Mouse (Mus musculus): ENCODE measurements around the gene Dppa3. TPM values are rescaled to one million over a fixed set of nuclear protein-coding genes. Genes with fewer than 3 reads are reported as not detected.

The Dppa3 gene
- not detected for polyA plus RNA-seq (2017; shearing (Covaris generic))

GRCm38 (mm10) chr6:122626110-122626509, at the start of gene Dppa3:
Dppa3 (plus strand) TSS chr6:122626410.

DNA sequence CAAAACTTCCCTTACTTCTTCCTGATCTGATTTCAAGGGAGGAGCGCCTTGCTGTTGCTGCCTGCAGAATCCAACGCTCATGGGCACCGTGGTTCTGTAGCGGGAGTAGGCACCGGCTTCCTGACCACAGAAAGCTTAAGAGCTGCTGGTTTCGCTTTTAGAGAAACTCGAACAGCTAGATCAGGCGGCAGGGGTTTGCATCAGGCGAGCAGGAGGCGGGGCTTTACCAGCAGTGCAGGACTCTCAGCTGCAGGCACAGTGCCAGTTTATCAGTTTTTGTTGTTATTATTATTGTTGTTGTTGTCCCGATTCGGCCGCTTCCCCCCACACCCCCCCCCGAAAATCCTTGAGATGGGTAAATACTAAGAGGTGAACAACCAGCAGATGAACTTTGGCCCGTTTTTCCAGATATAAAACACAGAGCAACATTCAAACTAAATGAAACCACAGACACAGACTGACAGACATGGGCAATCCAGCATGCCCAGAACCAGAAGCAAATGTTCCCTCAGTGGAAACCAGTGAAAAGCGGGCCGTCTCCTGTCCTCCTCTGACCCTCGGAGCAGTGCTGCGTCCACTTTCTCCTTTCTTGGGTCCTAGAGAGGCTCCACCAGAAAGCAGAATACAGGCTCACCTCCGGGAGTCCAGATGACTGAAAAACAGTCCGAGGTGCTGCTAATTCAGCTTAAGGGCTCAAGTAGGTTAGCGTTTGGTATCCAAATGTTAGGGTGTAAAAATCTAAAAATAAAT, 23.8 kb upstream of the Dppa3 start, which contains the start of gene Apobec1:
Gene Apobec1, minus strand, starts transcription at position 203 of the 750 bp plus-strand sequence.

GRCm38 (mm10) chr6:122609771-122610170, 16.4 kb upstream of the Dppa3 start, which contains the start of gene Gdf3:
Gdf3 (minus strand) TSS chr6:122610087.

Other genes with a start within 250 kb of the Dppa3 start
- 0.06 TPM for gene Rimklb, start 127.6 kb upstream of the Dppa3 start, polyA plus RNA-seq (2017; shearing (Covaris generic))
- not detected for gene Mfap5, start 120.6 kb upstream of the Dppa3 start, polyA plus RNA-seq (2017; shearing (Covaris generic))
- gene Aicda, start 72.6 kb upstream of the Dppa3 start, polyA plus RNA-seq (2017; shearing (Covaris generic)) = 0.66 TPM
- gene Apobec1, start 24.0 kb upstream of the Dppa3 start, polyA plus RNA-seq (2017; shearing (Covaris generic)) = 34.3 TPM
- not detected for gene Gdf3, start 16.3 kb upstream of the Dppa3 start, polyA plus RNA-seq (2017; shearing (Covaris generic))
- gene Nanog, start 81.1 kb downstream of the Dppa3 start, polyA plus RNA-seq (2017; shearing (Covaris generic)) = not detected
- 134 TPM for gene Slc2a3, start 175.2 kb downstream of the Dppa3 start, polyA plus RNA-seq (2017; shearing (Covaris generic))
- 8.9 TPM for gene Foxj2, start 193.5 kb downstream of the Dppa3 start, polyA plus RNA-seq (2017; shearing (Covaris generic))
- not detected for gene C3ar1, start 229.8 kb downstream of the Dppa3 start, polyA plus RNA-seq (2017; shearing (Covaris generic))
- gene Necap1, start 248.1 kb downstream of the Dppa3 start, polyA plus RNA-seq (2017; shearing (Covaris generic)) = 39.8 TPM